Mouse (Mus musculus): ENCODE measurements at regions not wholly inside any gene's neighbourhood (a gene's known extent, or its start where the extent isn't known, plus 50 kb on each side); places are given as distances from the start of the nearest gene placed in this dataset.

DNA sequence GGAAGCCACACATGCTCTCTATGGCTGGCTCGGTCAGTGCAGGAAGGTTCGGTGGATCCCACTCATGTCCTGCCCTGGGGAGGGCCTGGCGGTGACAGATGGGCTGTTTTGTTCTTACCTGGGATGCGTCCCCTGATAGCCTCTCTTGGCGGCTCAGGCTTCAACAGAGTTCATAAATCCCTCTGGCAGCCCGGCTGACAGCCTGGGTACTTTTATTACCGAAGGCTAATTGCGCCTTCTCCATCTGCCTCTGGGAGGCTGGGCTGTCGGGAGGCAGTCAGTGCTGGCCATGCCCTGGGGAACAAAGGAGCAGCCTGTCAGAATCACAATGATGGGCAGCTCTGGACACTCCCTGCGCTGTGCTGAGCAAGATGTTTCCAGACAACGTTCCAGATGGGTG is 196.5 kb upstream of the Kcnab2 start:
- no peak overlapping the region for H3K9ac ChIP-seq (ENCODE audit: control insufficient read depth, low read depth, low read length, poor library complexity, severe bottlenecking)
- H3K27ac ChIP-seq (ENCODE audit: control insufficient read depth, low read depth, low read length): no peak overlapping the region
- H3K79me2 ChIP-seq (ENCODE audit: control insufficient read depth, insufficient read depth, low read length, poor library complexity): no peaks in the 10 kb centered on the region
- TF ChIP-seq SMC3 (IDR thresholded peaks at IDR 0.05; ENCODE audit: low read depth, low read length): no peak
- TF ChIP-seq HCFC1 (IDR thresholded peaks at IDR 0.05; ENCODE audit: low read depth, low read length): no peak
- TF ChIP-seq GATA1 (IDR thresholded peaks at IDR 0.05; ENCODE audit: low read depth, low read length): no peak
- TF ChIP-seq TCF12 (IDR thresholded peaks at IDR 0.05; ENCODE audit: low read depth, low read length): no peak
- TF ChIP-seq POLR2A (IDR thresholded peaks at IDR 0.05; ENCODE audit: control insufficient read depth in 1 of 2, insufficient read depth in 1 of 2, low read depth in 1 of 2, low read length in 2 of 2, poor library complexity in 1 of 2): no peak
- TF ChIP-seq CHD1 (IDR thresholded peaks at IDR 0.05; ENCODE audit: low read depth, low read length): no peak
- no peak for TF ChIP-seq POLR2AphosphoS5 (IDR thresholded peaks at IDR 0.05; ENCODE audit: borderline replicate concordance, low read depth, low read length)
- no peak for TF ChIP-seq MYB (IDR thresholded peaks at IDR 0.05; ENCODE audit: low read depth, low read length)
- no peak for TF ChIP-seq RCOR1 (IDR thresholded peaks at IDR 0.05; ENCODE audit: low read depth, low read length)
- TF ChIP-seq JUND (IDR thresholded peaks at IDR 0.05; ENCODE audit: low read depth, low read length): no peak
- TF ChIP-seq USF1 (IDR thresholded peaks at IDR 0.05; ENCODE audit: low read depth, low read length): no peak
- TF ChIP-seq MAX (IDR thresholded peaks at IDR 0.05; ENCODE audit: low read length): no peak
- no peak for TF ChIP-seq GABPA (IDR thresholded peaks at IDR 0.05; ENCODE audit: low read depth, low read length)
- no peak for TF ChIP-seq UBTF (IDR thresholded peaks at IDR 0.05; ENCODE audit: borderline replicate concordance, insufficient read depth, low read depth, low read length)
- TF ChIP-seq ZKSCAN1 (IDR thresholded peaks at IDR 0.05; ENCODE audit: low read depth, low read length): no peak
- H3K4me1 ChIP-seq (ENCODE audit: control insufficient read depth in 1 of 2, insufficient read depth in 2 of 2, low read length in 2 of 2): no peaks in the 10 kb centered on the region
- H3K9me3 ChIP-seq (replicated peaks; ENCODE audit: insufficient read depth, low read length): no peaks in the 10 kb centered on the region
- no peak overlapping the region for H3K4me3 ChIP-seq (ENCODE audit: control insufficient read depth in 1 of 2, insufficient read depth in 1 of 2, low read depth in 2 of 2, low read length in 2 of 2)
- H3K36me3 ChIP-seq (ENCODE audit: control insufficient read depth in 1 of 2, insufficient read depth in 2 of 2, low read length in 2 of 2): no peaks in the 10 kb centered on the region
- H3K27me3 ChIP-seq (ENCODE audit: control insufficient read depth in 1 of 2, insufficient read depth in 2 of 2, low read length in 2 of 2): no peaks in the 10 kb centered on the region
- DNase-seq (ENCODE audit: low read depth, low spot score): no peak

DNA sequence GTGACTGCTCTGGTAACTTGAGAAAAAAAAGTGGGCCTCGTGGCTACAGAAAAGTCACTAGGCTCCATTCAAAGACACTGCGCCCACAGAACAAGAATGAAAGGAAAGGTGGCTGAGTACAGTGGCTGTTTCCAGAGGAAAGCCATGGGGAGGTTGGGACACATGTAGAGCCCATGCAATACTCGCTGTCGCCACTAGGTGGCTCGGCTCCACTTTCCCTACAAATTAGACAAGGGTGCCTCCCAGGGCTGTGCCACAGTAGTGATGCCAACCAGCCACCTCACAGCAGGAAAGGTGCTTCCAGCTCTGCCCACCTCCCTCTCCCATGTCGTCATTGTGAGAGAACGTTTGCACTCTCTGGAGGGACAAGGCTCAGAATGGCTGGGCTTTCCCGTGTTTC is 185.8 kb upstream of the Kcnab2 start:
- Histone ChIP-seq H3K36me3 (ENCODE audit: control insufficient read depth in 1 of 2, insufficient read depth in 2 of 2, low read length in 2 of 2) (no peaks in the 10 kb centered on the region), H3K9me3 (replicated peaks; ENCODE audit: insufficient read depth, low read length) (no peaks in the 10 kb centered on the region), H3K79me2 (ENCODE audit: control insufficient read depth, insufficient read depth, low read length, poor library complexity) (no peaks in the 10 kb centered on the region), H3K9ac (ENCODE audit: control insufficient read depth, low read depth, low read length, poor library complexity, severe bottlenecking) (no peak overlapping the region), H3K27ac (ENCODE audit: control insufficient read depth, low read depth, low read length) (no peak overlapping the region), H3K4me1 (ENCODE audit: control insufficient read depth in 1 of 2, insufficient read depth in 2 of 2, low read length in 2 of 2) (no peaks in the 10 kb centered on the region), H3K4me3 (ENCODE audit: control insufficient read depth in 1 of 2, insufficient read depth in 1 of 2, low read depth in 2 of 2, low read length in 2 of 2) (no peak overlapping the region), H3K27me3 (ENCODE audit: control insufficient read depth in 1 of 2, insufficient read depth in 2 of 2, low read length in 2 of 2) (no peaks in the 10 kb centered on the region)
- DNase-seq (ENCODE audit: low read depth, low spot score): peak; percentile 25
- TF ChIP-seq CTCF (IDR thresholded peaks at IDR 0.05 in 2 of 3, conservative IDR thresholded peaks at IDR 0.05 in 1 of 3; ENCODE audit: control insufficient read depth in 1 of 3, insufficient read depth in 1 of 3, low read depth in 2 of 3, low read length in 3 of 3, poor library complexity in 1 of 3, severe bottlenecking in 1 of 3): peak; percentile 39 to 69 (median 56)
- no peak for TF ChIP-seq ZC3H11A (IDR thresholded peaks at IDR 0.05; ENCODE audit: low read depth, low read length)
- TF ChIP-seq MYB (IDR thresholded peaks at IDR 0.05; ENCODE audit: low read depth, low read length): no peak
- peak; percentile 23 for TF ChIP-seq SMC3 (IDR thresholded peaks at IDR 0.05; ENCODE audit: low read depth, low read length)
- TF ChIP-seq RAD21 (IDR thresholded peaks at IDR 0.05; ENCODE audit: low read depth, low read length): peak; percentile 11
